Mouse (Mus musculus) layer of hippocampus, postnatal 10 days (tissue): ENCODE data around the gene Syn3. TPM values are rescaled to one million over a fixed set of nuclear protein-coding genes. Genes with fewer than 3 reads are reported as not detected.

Experiments used
- DNase-seq, 2 experiments: peaks; one replicate each; pipeline ENCODE4 v3.0.0; 2021; ENCODE audit warnings: low spot score in 2 of 2
- total RNA-seq, 2 experiments: library from RNA; stranded (reverse); gene quantifications; 2 replicates each; pipeline ENCODE4 v1.2.3; 2021

Syn3 gene
- total RNA-seq, 2 experiments from 2014 or later, result 35.1 to 39.6 TPM

- DNase-seq, result no peak
Measured at GRCm38 (mm10) chr10:86318552-86319140, 180.1 kb downstream of the Syn3 start.

- no peak for DNase-seq
Measured at GRCm38 (mm10) chr10:86317633-86318032, 181.1 kb downstream of the Syn3 start.

- no peak for DNase-seq
Measured at GRCm38 (mm10) chr10:86315513-86315912, 183.2 kb downstream of the Syn3 start.

- DNase-seq, result no peak
Measured at GRCm38 (mm10) chr10:86313448-86313847, 185.2 kb downstream of the Syn3 start.

- DNase-seq, result no peak
Measured at GRCm38 (mm10) chr10:86312976-86313375, 185.7 kb downstream of the Syn3 start.

- no peak for DNase-seq
Measured at GRCm38 (mm10) chr10:86310527-86310926, 188.2 kb downstream of the Syn3 start.

- DNase-seq, result no peak
Measured at GRCm38 (mm10) chr10:86307235-86307634, 191.5 kb downstream of the Syn3 start.

- DNase-seq, result no peak
Measured at GRCm38 (mm10) chr10:86304583-86304982, 194.1 kb downstream of the Syn3 start.

- DNase-seq, result no peak
Measured at GRCm38 (mm10) chr10:86303495-86303876, 195.2 kb downstream of the Syn3 start.

GRCm38 (mm10) chr10:86302761-86303494, 195.8 kb downstream of the Syn3 start:
- DNase-seq, result peak; percentile 77 to 82

- no peak for DNase-seq
Measured at GRCm38 (mm10) chr10:86302318-86302648, 196.4 kb downstream of the Syn3 start.

- DNase-seq, result no peak
Measured at GRCm38 (mm10) chr10:86301593-86302317, 196.9 kb downstream of the Syn3 start.

- DNase-seq, result no peak
Measured at GRCm38 (mm10) chr10:86301117-86301490, 197.6 kb downstream of the Syn3 start.

- DNase-seq, result peak; percentile 68 to 79
Measured at GRCm38 (mm10) chr10:86300293-86301116, 198.2 kb downstream of the Syn3 start, which contains the start of gene Timp3. TSS of gene Timp3 (plus strand) at chr10:86300372.

GRCm38 (mm10) chr10:86299795-86300194, 198.9 kb downstream of the Syn3 start:
- no peak for DNase-seq

- DNase-seq, result no peak
Measured at GRCm38 (mm10) chr10:86298326-86298725, 200.4 kb downstream of the Syn3 start.

GRCm38 (mm10) chr10:86297307-86297706, 201.4 kb downstream of the Syn3 start:
- DNase-seq, result no peak

- DNase-seq, result peak; percentile 86 to 89
Measured at GRCm38 (mm10) chr10:86296111-86296510, 202.6 kb downstream of the Syn3 start.

- DNase-seq, result no peak
Measured at GRCm38 (mm10) chr10:86295454-86296098, 203.1 kb downstream of the Syn3 start.

- no peak for DNase-seq
Measured at GRCm38 (mm10) chr10:86294599-86295365, 203.9 kb downstream of the Syn3 start.
